Mouse (Mus musculus) midbrain, postnatal 0 days (tissue): ENCODE measurements around the gene Ntng1. TPM values are rescaled to one million over a fixed set of nuclear protein-coding genes. Genes with fewer than 3 reads are reported as not detected.

Experiments used
- ATAC-seq: fragments of 200-750 bp; cut with Nextera tagmentation; 2 replicates; pipeline ENCODE4 v1.8.0; 2017; ENCODE audit warnings: moderate number of reproducible peaks, mild to moderate bottlenecking, moderate TSS enrichment, moderate library complexity; ENCODE audit not compliant: low FRiP score
- DNase-seq: peaks from one replicate; pipeline ENCODE4 v3.0.0-alpha.2; 2015; ENCODE audit warnings: low spot score
- H3K27ac ChIP-seq: fragments of 300-500 bp; sonication (generic); 2 replicates; pipeline ENCODE4 v1.5.1; 2014; ENCODE audit warnings: low read depth, mild to moderate bottlenecking, low read length, mixed read lengths
- H3K27me3 ChIP-seq: fragments of 300-500 bp; sonication (generic); 2 replicates; pipeline ENCODE4 v1.6.1; 2014; ENCODE audit warnings: low read length, control low read depth, mixed read lengths; ENCODE audit not compliant: insufficient read depth
- H3K36me3 ChIP-seq: fragments of 300-500 bp; sonication (generic); 2 replicates; pipeline ENCODE4 v1.6.1; 2014; ENCODE audit warnings: low read length, control low read depth, mixed read lengths; ENCODE audit not compliant: insufficient read depth
- H3K4me1 ChIP-seq: fragments of 300-500 bp; sonication (generic); 2 replicates; pipeline ENCODE4 v1.6.1; 2014; ENCODE audit warnings: mild to moderate bottlenecking, control low read depth, antibody characterized with exemption, low read length, mixed read lengths; ENCODE audit not compliant: insufficient read depth
- H3K4me2 ChIP-seq: fragments of 300-500 bp; sonication (generic); 2 replicates; pipeline ENCODE4 v1.6.1; 2014; ENCODE audit warnings: low read depth, mild to moderate bottlenecking, low read length, mixed read lengths; ENCODE audit not compliant: poor library complexity, severe bottlenecking
- H3K4me3 ChIP-seq: fragments of 300-500 bp; sonication (generic); 2 replicates; pipeline ENCODE4 v1.5.1; 2014; ENCODE audit warnings: low read depth, mild to moderate bottlenecking, low read length, moderate library complexity
- H3K9ac ChIP-seq: fragments of 300-500 bp; sonication (generic); replicated peaks from 2 replicates; pipeline ENCODE4 v1.6.1; 2014; ENCODE audit warnings: mild to moderate bottlenecking, low read length, moderate library complexity, mixed read lengths; ENCODE audit not compliant: poor library complexity, severe bottlenecking
- H3K9me3 ChIP-seq: fragments of 300-500 bp; sonication (generic); 2 replicates; pipeline ENCODE4 v1.6.1; 2016; ENCODE audit warnings: low read length, control low read depth
- CTCF ChIP-seq: IDR thresholded peaks from 2 replicates; pipeline ENCODE4 v1.5.1; 2016; ENCODE audit warnings: antibody characterized with exemption, mild to moderate bottlenecking
- WGBS: fragments of 180-500 bp; shearing (Covaris S2); extraction: QIAGEN DNeasy Blood & Tissue Kit; methylation state at CpG from one replicate; pipeline ENCODE4 v1.1.7; 2014; 5-methylcytosine and 5-hydroxymethylcytosine counted together
- polyA plus RNA-seq: library from polyadenylated mRNA; unstranded; fragments of >200 nt; fragmentation: Nextera tagmentation; extraction: Ambion mirVana; gene quantifications from 2 replicates; pipeline ENCODE4 v1.2.1, GENCODE M21; 2015
- total RNA-seq: library from RNA; depleted of rRNA; stranded (reverse); fragments of >200 nt; gene quantifications from 2 replicates; pipeline ENCODE4 v1.2.3, GENCODE M21; 2014

The Ntng1 gene
- total and polyA plus RNA-seq, 2 experiments from 2014 or later, result 54.2 to 56.9 TPM

DNA sequence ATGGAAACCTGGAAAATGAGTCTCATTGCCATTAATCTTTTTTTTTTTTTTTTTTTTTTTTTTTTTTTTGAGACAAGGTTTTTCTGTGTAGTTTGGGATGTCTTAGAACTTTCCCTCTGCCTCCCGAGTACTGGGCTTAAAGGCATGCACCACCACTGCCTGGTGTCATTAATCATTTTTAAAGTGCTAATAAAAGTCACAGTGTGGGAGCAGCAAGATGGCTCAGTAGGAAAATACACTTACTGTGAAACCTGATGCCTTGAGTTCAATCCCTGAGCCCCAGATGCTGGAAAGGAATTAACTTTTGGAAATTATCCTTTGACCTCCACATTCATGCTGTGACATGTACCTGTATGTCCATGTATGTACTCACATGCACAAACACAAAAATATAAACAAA is 253.2 kb downstream of the Ntng1 start:
- Histone ChIP-seq H3K4me1 (no peaks in the 10 kb centered on the region; the same call in 1 of the 2 replicates), H3K4me2 (no peak overlapping the region), H3K27ac (no peak overlapping the region), H3K9ac (no peak overlapping the region), H3K36me3 (no peaks in the 10 kb centered on the region), H3K4me3 (no peak overlapping the region), H3K9me3 (no peaks in the 10 kb centered on the region), H3K27me3 (no peaks in the 10 kb centered on the region)
- 62% methylated on average over 1 of the region's 1 CpGs for WGBS
- no peak for ATAC-seq
- TF ChIP-seq CTCF, result no peak
- DNase-seq, result no peak

DNA sequence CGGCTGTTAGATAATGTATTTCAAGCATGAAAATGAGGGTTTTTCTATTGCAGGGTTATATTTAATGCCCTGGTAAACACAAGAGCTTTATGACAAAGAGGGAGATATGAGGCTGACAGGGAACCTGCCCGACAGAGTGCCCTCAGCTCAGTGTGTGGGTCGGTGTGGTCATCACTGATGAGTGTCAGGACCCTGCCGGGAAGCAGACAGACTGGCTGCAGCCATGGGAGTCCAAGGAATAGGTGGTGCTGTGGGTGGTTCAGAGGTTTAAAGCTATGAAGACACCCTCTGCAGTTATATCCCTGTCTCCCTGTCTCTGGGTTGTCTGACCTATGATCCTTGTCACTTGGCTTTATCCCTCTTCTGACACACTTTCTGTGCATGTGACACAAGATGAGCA is 258.1 kb downstream of the Ntng1 start:
- 76% methylated on average over 4 of the region's 4 CpGs for WGBS
- Histone ChIP-seq H3K9ac (no peak overlapping the region), H3K9me3 (no peaks in the 10 kb centered on the region), H3K4me1 (no peaks in the 10 kb centered on the region; the same call in 1 of the 2 replicates), H3K36me3 (no peaks in the 10 kb centered on the region), H3K4me3 (no peak overlapping the region), H3K4me2 (no peak overlapping the region), H3K27ac (no peak overlapping the region), H3K27me3 (no peaks in the 10 kb centered on the region)
- no peak for TF ChIP-seq CTCF
- DNase-seq (no peak), ATAC-seq (no peak)

DNA sequence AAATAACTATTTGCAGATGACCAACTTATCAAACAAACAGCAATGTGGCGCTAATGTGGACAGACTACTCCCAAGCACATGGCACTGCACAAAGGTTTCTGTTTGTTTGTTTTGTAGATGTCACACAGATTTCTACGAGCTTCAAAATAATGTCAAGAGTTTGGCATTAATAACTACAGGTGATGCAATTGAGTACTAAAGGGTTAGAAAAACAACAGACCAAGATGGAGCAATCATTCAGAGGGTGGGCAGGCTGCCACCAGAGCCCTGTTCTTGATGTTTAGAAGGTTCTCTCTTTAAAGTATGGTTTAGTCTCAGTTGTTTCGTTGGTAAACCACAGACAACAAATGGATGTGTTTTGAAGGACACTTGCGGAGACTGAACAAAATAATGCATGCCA is 264.8 kb downstream of the Ntng1 start:
- no peaks in the 10 kb centered on the region for H3K36me3 ChIP-seq
- no peaks in the 10 kb centered on the region for H3K27me3 ChIP-seq
- no peaks in the 10 kb centered on the region for H3K9me3 ChIP-seq
- WGBS, result 84% methylated on average over 4 of the region's 4 CpGs
- H3K4me3 ChIP-seq, result no peak overlapping the region
- H3K27ac ChIP-seq, result no peak overlapping the region
- no peak overlapping the region for H3K9ac ChIP-seq
- TF ChIP-seq CTCF, result no peak
- no peak overlapping the region for H3K4me2 ChIP-seq
- DNase-seq (no peak), ATAC-seq (no peak)
- H3K4me1 ChIP-seq, result no peaks in the 10 kb centered on the region

DNA sequence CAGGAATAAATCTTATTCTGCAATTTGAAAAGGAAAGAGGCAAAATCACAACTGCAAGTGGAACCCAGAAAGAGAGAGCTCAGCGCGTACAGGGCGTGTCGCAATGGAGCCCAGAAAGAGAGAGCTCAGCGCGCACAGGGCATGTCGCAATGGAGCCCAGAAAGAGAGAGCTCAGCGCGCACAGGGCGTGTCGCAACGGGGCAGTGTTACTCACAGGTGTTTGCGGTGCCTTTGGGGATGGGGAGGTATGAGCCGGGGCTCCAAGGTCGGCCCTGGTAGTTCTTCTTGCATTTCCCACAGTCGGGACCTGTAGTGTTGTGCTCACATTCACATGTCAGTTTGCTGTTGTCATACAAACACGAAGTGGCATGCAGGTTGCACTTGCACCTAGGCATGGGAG is 271.8 kb downstream of the Ntng1 start:
- WGBS, result 93% methylated on average over 17 of the region's 17 CpGs
- no peak overlapping the region for H3K27ac ChIP-seq
- no peaks in the 10 kb centered on the region for H3K36me3 ChIP-seq
- ATAC-seq, result no peak
- H3K9ac ChIP-seq, result no peak overlapping the region
- no peak for DNase-seq
- H3K4me1 ChIP-seq, result no peaks in the 10 kb centered on the region
- no peak for TF ChIP-seq CTCF
- no peaks in the 10 kb centered on the region for H3K27me3 ChIP-seq
- H3K9me3 ChIP-seq, result no peaks in the 10 kb centered on the region
- no peak overlapping the region for H3K4me2 ChIP-seq
- H3K4me3 ChIP-seq, result no peak overlapping the region

DNA sequence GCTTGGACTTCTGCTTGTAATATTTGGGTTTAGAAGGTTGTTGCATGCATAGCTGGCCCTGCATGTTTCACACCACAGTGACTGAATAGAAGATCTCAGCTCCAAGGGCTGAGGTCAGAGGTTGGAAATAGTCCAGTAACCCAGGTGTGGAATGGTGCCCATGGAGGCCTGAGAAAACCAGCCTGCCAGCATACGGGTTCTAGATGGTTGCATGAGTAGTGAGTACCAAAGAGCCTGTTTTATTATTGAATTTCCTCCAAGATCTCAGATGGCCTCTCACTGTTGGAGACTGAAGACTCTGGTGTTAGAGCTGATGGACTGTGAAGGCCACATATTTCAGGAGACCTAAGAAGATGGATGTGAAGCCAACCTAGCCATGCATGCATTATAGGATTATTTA is 285.5 kb downstream of the Ntng1 start:
- no peak overlapping the region for H3K27ac ChIP-seq
- no peak overlapping the region for H3K9ac ChIP-seq
- H3K4me3 ChIP-seq, result no peak overlapping the region
- no peaks in the 10 kb centered on the region for H3K4me1 ChIP-seq
- no peak for ATAC-seq
- no peaks in the 10 kb centered on the region for H3K9me3 ChIP-seq
- TF ChIP-seq CTCF, result no peak
- H3K36me3 ChIP-seq, result no peaks in the 10 kb centered on the region
- H3K4me2 ChIP-seq, result no peak overlapping the region
- peak; percentile 73 for DNase-seq
- WGBS, result 93% methylated on average over 1 of the region's 1 CpGs
- H3K27me3 ChIP-seq, result no peaks in the 10 kb centered on the region

DNA sequence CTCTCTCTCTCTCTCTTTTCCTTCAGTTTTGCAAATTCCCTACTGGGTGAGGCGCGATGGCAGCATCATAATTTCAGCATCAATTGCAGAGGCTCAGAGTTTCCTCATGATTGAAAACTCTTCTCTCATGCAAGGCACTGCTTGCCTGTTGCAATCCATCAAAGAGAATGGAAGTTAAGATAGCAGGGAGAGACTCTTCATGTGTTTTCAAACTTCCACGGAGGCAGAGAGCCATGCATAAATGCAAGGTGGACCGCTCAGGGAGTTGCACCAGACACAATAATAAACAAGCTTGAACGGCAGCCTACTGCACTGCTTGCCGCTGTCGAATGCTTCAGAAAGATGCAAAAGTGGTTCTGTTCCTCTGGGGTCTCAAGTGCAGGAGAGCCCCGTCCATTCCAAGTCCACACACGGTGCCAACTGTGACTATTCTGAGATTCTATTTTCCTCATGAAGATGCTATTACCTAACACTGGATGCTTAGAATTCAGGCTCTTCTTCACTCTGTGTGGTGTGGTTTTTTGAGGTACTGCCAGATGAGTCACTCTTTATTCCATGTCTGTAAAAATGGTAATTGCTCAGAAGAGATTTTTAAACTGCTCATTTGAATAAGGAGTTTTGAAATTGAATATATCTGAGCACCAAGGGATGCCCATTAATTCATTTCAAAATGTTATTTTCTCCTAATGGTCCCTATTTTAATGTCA is 289.2 kb downstream of the Ntng1 start:
- DNase-seq, result no peak
- Histone ChIP-seq H3K27ac (no peak overlapping the region), H3K9ac (no peak overlapping the region), H3K4me3 (no peak overlapping the region), H3K27me3 (no peaks in the 10 kb centered on the region), H3K4me2 (no peak overlapping the region), H3K36me3 (no peaks in the 10 kb centered on the region), H3K4me1 (no peaks in the 10 kb centered on the region), H3K9me3 (no peaks in the 10 kb centered on the region)
- WGBS, result 82% methylated on average over 9 of the region's 9 CpGs
- no peak for TF ChIP-seq CTCF
- ATAC-seq, result no peak
